Mouse (Mus musculus): ENCODE results near the gene Ric1. TPM values are rescaled to one million over a fixed set of nuclear protein-coding genes. Genes with fewer than 3 reads are reported as not detected.

The Ric1 gene
- polyA plus RNA-seq, 1 experiment from 2014 or later, result 13.5 TPM

GRCm38 (mm10) chr19:29501106-29501505, 21.0 kb upstream of the Ric1 start:
- no peaks in the 10 kb centered on the region for H3K27me3 ChIP-seq (ENCODE audit: insufficient read depth, low read length)
- H3K4me3 ChIP-seq (replicated peaks; ENCODE audit: low read depth, low read length), result no peak overlapping the region
- H3K9me3 ChIP-seq (replicated peaks; ENCODE audit: low read length), result no peaks in the 10 kb centered on the region
- DNase-seq (ENCODE audit: low spot score) (peak; percentile 51), ATAC-seq (replicated peaks; ENCODE audit: low FRiP score, low read depth) (0 out of 2 replicates have a peak, but pooled peaks have one; percentile 21)
- WGBS, result 43% methylated on average over 11 of the region's 11 CpGs
- peak; percentile 52 for TF ChIP-seq CTCF (IDR thresholded peaks at IDR 0.05; ENCODE audit: low read depth)
- H3K27ac ChIP-seq, result no peak overlapping the region
- H3K36me3 ChIP-seq (ENCODE audit: insufficient read depth, low read length), result no peaks in the 10 kb centered on the region
- no peak overlapping the region for H3K9ac ChIP-seq (ENCODE audit: low read depth, low read length)
- no peaks in the 10 kb centered on the region for H3K4me1 ChIP-seq (replicated peaks; ENCODE audit: insufficient read depth, low read length)
- peak overlapping the region; percentile 43 for H3K4me2 ChIP-seq (ENCODE audit: low read length)

GRCm38 (mm10) chr19:29501507-29501906, 20.6 kb upstream of the Ric1 start:
- no peak for ATAC-seq (replicated peaks; ENCODE audit: low FRiP score, low read depth)
- Histone ChIP-seq H3K4me3 (replicated peaks; ENCODE audit: low read depth, low read length) (no peak overlapping the region), H3K36me3 (ENCODE audit: insufficient read depth, low read length) (no peaks in the 10 kb centered on the region)

GRCm38 (mm10) chr19:29504131-29504530, 18.0 kb upstream of the Ric1 start:
- no peak for DNase-seq (ENCODE audit: low spot score)
- no peak overlapping the region for H3K4me3 ChIP-seq (replicated peaks; ENCODE audit: low read depth, low read length)
- ATAC-seq (replicated peaks; ENCODE audit: low FRiP score, low read depth), result no peak
- no peak for TF ChIP-seq CTCF (IDR thresholded peaks at IDR 0.05; ENCODE audit: low read depth)
- H3K9ac ChIP-seq (ENCODE audit: low read depth, low read length), result no peak overlapping the region
- no peaks in the 10 kb centered on the region for H3K36me3 ChIP-seq (ENCODE audit: insufficient read depth, low read length)
- WGBS, result 89% methylated on average over 2 of the region's 2 CpGs
- H3K27ac ChIP-seq, result no peak overlapping the region
- H3K27me3 ChIP-seq (ENCODE audit: insufficient read depth, low read length), result no peaks in the 10 kb centered on the region
- H3K4me1 ChIP-seq (replicated peaks; ENCODE audit: insufficient read depth, low read length), result no peaks in the 10 kb centered on the region
- H3K4me2 ChIP-seq (ENCODE audit: low read length), result no peak overlapping the region
- no peaks in the 10 kb centered on the region for H3K9me3 ChIP-seq (replicated peaks; ENCODE audit: low read length)

More at GRCm38 (mm10) chr19:29501507-29501906, 20.6 kb upstream of the Ric1 start:
- WGBS, result 13% methylated on average over 6 of the region's 6 CpGs
- H3K4me1 ChIP-seq (replicated peaks; ENCODE audit: insufficient read depth, low read length), result no peaks in the 10 kb centered on the region
- H3K9me3 ChIP-seq (replicated peaks; ENCODE audit: low read length), result no peaks in the 10 kb centered on the region
- H3K27ac ChIP-seq, result no peak overlapping the region
- H3K4me2 ChIP-seq (ENCODE audit: low read length), result peak overlapping the region; percentile 43
- H3K9ac ChIP-seq (ENCODE audit: low read depth, low read length), result no peak overlapping the region
- TF ChIP-seq CTCF (IDR thresholded peaks at IDR 0.05; ENCODE audit: low read depth), result peak; percentile 83
- no peaks in the 10 kb centered on the region for H3K27me3 ChIP-seq (ENCODE audit: insufficient read depth, low read length)
- peak; percentile 90 for DNase-seq (ENCODE audit: low spot score)

GRCm38 (mm10) chr19:29505617-29506016, 16.5 kb upstream of the Ric1 start:
- Histone ChIP-seq H3K9ac (ENCODE audit: low read depth, low read length) (no peak overlapping the region), H3K4me1 (replicated peaks; ENCODE audit: insufficient read depth, low read length) (no peaks in the 10 kb centered on the region), H3K27me3 (ENCODE audit: insufficient read depth, low read length) (no peaks in the 10 kb centered on the region), H3K36me3 (ENCODE audit: insufficient read depth, low read length) (no peaks in the 10 kb centered on the region), H3K27ac (no peak overlapping the region), H3K4me2 (ENCODE audit: low read length) (no peak overlapping the region), H3K9me3 (replicated peaks; ENCODE audit: low read length) (no peaks in the 10 kb centered on the region), H3K4me3 (replicated peaks; ENCODE audit: low read depth, low read length) (no peak overlapping the region)
- DNase-seq (ENCODE audit: low spot score) (no peak), ATAC-seq (replicated peaks; ENCODE audit: low FRiP score, low read depth) (no peak)
- TF ChIP-seq CTCF (IDR thresholded peaks at IDR 0.05; ENCODE audit: low read depth), result no peak
- 80% methylated on average over 7 of the region's 7 CpGs for WGBS

- 74% methylated on average over 7 of the region's 7 CpGs for WGBS
- Histone ChIP-seq H3K4me1 (replicated peaks; ENCODE audit: insufficient read depth, low read length) (no peaks in the 10 kb centered on the region), H3K9me3 (replicated peaks; ENCODE audit: low read length) (no peaks in the 10 kb centered on the region), H3K9ac (ENCODE audit: low read depth, low read length) (no peak overlapping the region), H3K36me3 (ENCODE audit: insufficient read depth, low read length) (no peaks in the 10 kb centered on the region), H3K4me2 (ENCODE audit: low read length) (no peak overlapping the region), H3K27me3 (ENCODE audit: insufficient read depth, low read length) (no peaks in the 10 kb centered on the region), H3K27ac (no peak overlapping the region), H3K4me3 (replicated peaks; ENCODE audit: low read depth, low read length) (no peak overlapping the region)
- ATAC-seq (replicated peaks; ENCODE audit: low FRiP score, low read depth) (no peak), DNase-seq (ENCODE audit: low spot score) (no peak)
- TF ChIP-seq CTCF (IDR thresholded peaks at IDR 0.05; ENCODE audit: low read depth), result no peak
Measured at GRCm38 (mm10) chr19:29508208-29508607, 13.9 kb upstream of the Ric1 start.

GRCm38 (mm10) chr19:29509857-29510256, 12.2 kb upstream of the Ric1 start:
- Histone ChIP-seq H3K27me3 (ENCODE audit: insufficient read depth, low read length) (no peaks in the 10 kb centered on the region), H3K4me2 (ENCODE audit: low read length) (no peak overlapping the region), H3K4me3 (replicated peaks; ENCODE audit: low read depth, low read length) (no peak overlapping the region), H3K9me3 (replicated peaks; ENCODE audit: low read length) (no peaks in the 10 kb centered on the region), H3K36me3 (ENCODE audit: insufficient read depth, low read length) (no peaks in the 10 kb centered on the region), H3K27ac (no peak overlapping the region), H3K4me1 (replicated peaks; ENCODE audit: insufficient read depth, low read length) (no peaks in the 10 kb centered on the region), H3K9ac (ENCODE audit: low read depth, low read length) (no peak overlapping the region)
- no peak for TF ChIP-seq CTCF (IDR thresholded peaks at IDR 0.05; ENCODE audit: low read depth)
- DNase-seq (ENCODE audit: low spot score), result no peak
- 88% methylated on average over 7 of the region's 7 CpGs for WGBS
- ATAC-seq (replicated peaks; ENCODE audit: low FRiP score, low read depth), result no peak

- DNase-seq (ENCODE audit: low spot score), result no peak
- no peaks in the 10 kb centered on the region for H3K4me1 ChIP-seq (replicated peaks; ENCODE audit: insufficient read depth, low read length)
- no peak for TF ChIP-seq CTCF (IDR thresholded peaks at IDR 0.05; ENCODE audit: low read depth)
- H3K4me2 ChIP-seq (ENCODE audit: low read length), result no peak overlapping the region
- no peak overlapping the region for H3K27ac ChIP-seq
- ATAC-seq (replicated peaks; ENCODE audit: low FRiP score, low read depth), result no peak
- no peaks in the 10 kb centered on the region for H3K27me3 ChIP-seq (ENCODE audit: insufficient read depth, low read length)
- H3K9ac ChIP-seq (ENCODE audit: low read depth, low read length), result no peak overlapping the region
- no peaks in the 10 kb centered on the region for H3K36me3 ChIP-seq (ENCODE audit: insufficient read depth, low read length)
- no peaks in the 10 kb centered on the region for H3K9me3 ChIP-seq (replicated peaks; ENCODE audit: low read length)
- H3K4me3 ChIP-seq (replicated peaks; ENCODE audit: low read depth, low read length), result no peak overlapping the region
- WGBS, result 50% methylated on average over 2 of the region's 2 CpGs
Measured at GRCm38 (mm10) chr19:29511826-29512225, 10.3 kb upstream of the Ric1 start.

All from kidney, postnatal 0 days (tissue).